Mouse (Mus musculus): Measurements from ENCODE around the gene Det1. TPM values are rescaled to one million over a fixed set of nuclear protein-coding genes. Genes with fewer than 3 reads are reported as not detected.
A peak's percentile ranks its signal among the peaks of the same experiment; 100 is the strongest.

The Det1 gene
- polyA plus RNA-seq (2015; fragmentation: Nextera tagmentation; extraction: Ambion mirVana), result 18.1 and 18.5 TPM in 2 replicates

GRCm38 (mm10) chr7:78846737-78847434, at the start of gene Det1:
TSS of gene Det1 (minus strand) at chr7:78847263.
- Histone ChIP-seq H3K4me3 (peak within 1 kb of the TSS; percentile 88), H3K9ac (replicated peaks) (peak within 1 kb of the TSS; percentile 97), H3K27me3 (no peaks in the 10 kb centered on the region), H3K9me3 (no peaks in the 10 kb centered on the region), H3K36me3 (peaks cover 15% of the 10 kb centered on the region), H3K27ac (replicated peaks) (peak within 1 kb of the TSS; percentile 82), H3K4me1 (peaks cover 9% of the 10 kb centered on the region), H3K4me2 (replicated peaks) (peak within 1 kb of the TSS; percentile 56)
- ATAC-seq (replicated peaks), result peak; percentile 95
- under 1% methylated on average over 54 of the region's 54 CpGs for WGBS

GRCm38 (mm10) chr7:78895653-78896333, 48.7 kb upstream of the Det1 start, which contains the start of gene Aen:
TSS of gene Aen (plus strand) at chr7:78895854.
- Histone ChIP-seq H3K36me3 (no peaks in the 10 kb centered on the region), H3K4me3 (peak within 1 kb of the TSS; percentile 92), H3K4me1 (peaks cover 24% of the 10 kb centered on the region), H3K27me3 (no peaks in the 10 kb centered on the region), H3K4me2 (replicated peaks) (peak within 1 kb of the TSS; percentile 83), H3K9me3 (no peaks in the 10 kb centered on the region), H3K27ac (replicated peaks) (0 out of 2 replicates have a peak within 1 kb of the TSS, but pooled peaks have one; percentile 31), H3K9ac (replicated peaks) (peak within 1 kb of the TSS; percentile 68)
- WGBS, result 2% methylated on average over 53 of the region's 53 CpGs
- peak; percentile 98 for ATAC-seq (replicated peaks)

GRCm38 (mm10) chr7:78895021-78895652, 48.1 kb upstream of the Det1 start:
- Histone ChIP-seq H3K4me3 (peak overlapping the region; percentile 92), H3K36me3 (no peaks in the 10 kb centered on the region), H3K4me1 (peaks cover 28% of the 10 kb centered on the region), H3K27me3 (no peaks in the 10 kb centered on the region), H3K9me3 (no peaks in the 10 kb centered on the region), H3K27ac (replicated peaks) (0 out of 2 replicates have a peak overlapping the region, but pooled peaks have one; percentile 31), H3K4me2 (replicated peaks) (peak overlapping the region; percentile 83), H3K9ac (replicated peaks) (peak overlapping the region; percentile 68)
- WGBS, result 52% methylated on average over 13 of the region's 13 CpGs
- no peak for ATAC-seq (replicated peaks)

- Histone ChIP-seq H3K36me3 (no peaks in the 10 kb centered on the region), H3K9me3 (no peaks in the 10 kb centered on the region), H3K4me2 (replicated peaks) (no peak overlapping the region), H3K4me3 (no peak overlapping the region), H3K27me3 (no peaks in the 10 kb centered on the region), H3K4me1 (peaks cover 28% of the 10 kb centered on the region), H3K9ac (replicated peaks) (no peak overlapping the region), H3K27ac (replicated peaks) (no peak overlapping the region)
- WGBS, result 93% methylated on average over 10 of the region's 10 CpGs
- no peak for ATAC-seq (replicated peaks)
Measured at GRCm38 (mm10) chr7:78893917-78894316, 46.9 kb upstream of the Det1 start.

- Histone ChIP-seq H3K9ac (replicated peaks) (no peak overlapping the region), H3K36me3 (no peaks in the 10 kb centered on the region), H3K4me2 (replicated peaks) (no peak overlapping the region), H3K27me3 (no peaks in the 10 kb centered on the region), H3K27ac (replicated peaks) (no peak overlapping the region), H3K4me1 (peaks cover 37% of the 10 kb centered on the region), H3K4me3 (no peak overlapping the region), H3K9me3 (no peaks in the 10 kb centered on the region)
- WGBS, result 2% methylated on average over 16 of the region's 16 CpGs
- ATAC-seq (replicated peaks), result 0 out of 2 replicates have a peak, but pooled peaks have one; percentile 7
Measured at GRCm38 (mm10) chr7:78890641-78891040, 43.6 kb upstream of the Det1 start.

GRCm38 (mm10) chr7:78887431-78887842, 40.4 kb upstream of the Det1 start:
- Histone ChIP-seq H3K27me3 (no peaks in the 10 kb centered on the region), H3K27ac (replicated peaks) (peak overlapping the region; percentile 88), H3K4me1 (peaks cover 63% of the 10 kb centered on the region), H3K4me3 (peak overlapping the region; percentile 23), H3K36me3 (no peaks in the 10 kb centered on the region), H3K9me3 (no peaks in the 10 kb centered on the region), H3K9ac (replicated peaks) (peak overlapping the region; percentile 37), H3K4me2 (replicated peaks) (peak overlapping the region; percentile 42)
- WGBS, result 5% methylated on average over 9 of the region's 9 CpGs
- ATAC-seq (replicated peaks), result peak; percentile 47

- Histone ChIP-seq H3K4me1 (peaks cover 69% of the 10 kb centered on the region), H3K9me3 (no peaks in the 10 kb centered on the region), H3K4me3 (peak overlapping the region; percentile 23), H3K27me3 (no peaks in the 10 kb centered on the region), H3K27ac (replicated peaks) (peak overlapping the region; percentile 88), H3K4me2 (replicated peaks) (peak overlapping the region; percentile 42), H3K36me3 (no peaks in the 10 kb centered on the region), H3K9ac (replicated peaks) (0 out of 2 replicates have a peak overlapping the region, but pooled peaks have one; percentile 3)
- WGBS, result 12% methylated on average over 4 of the region's 4 CpGs
- no peak for ATAC-seq (replicated peaks)
Measured at GRCm38 (mm10) chr7:78886496-78886895, 39.4 kb upstream of the Det1 start.

- Histone ChIP-seq H3K9me3 (no peaks in the 10 kb centered on the region), H3K4me2 (replicated peaks) (peak overlapping the region; percentile 90), H3K27me3 (no peaks in the 10 kb centered on the region), H3K9ac (replicated peaks) (no peak overlapping the region), H3K4me3 (peak overlapping the region; percentile 23; the same call in 1 of the 2 replicates), H3K36me3 (no peaks in the 10 kb centered on the region), H3K27ac (replicated peaks) (peak overlapping the region; percentile 88), H3K4me1 (peaks cover 71% of the 10 kb centered on the region)
- WGBS, result 68% methylated on average over 5 of the region's 5 CpGs
- no peak for ATAC-seq (replicated peaks)
Measured at GRCm38 (mm10) chr7:78885404-78885803, 38.3 kb upstream of the Det1 start.

- peak overlapping the region; percentile 58 for H3K9ac ChIP-seq (replicated peaks)
- H3K4me3 ChIP-seq, result peak overlapping the region; percentile 53
- 1% methylated on average over 6 of the region's 6 CpGs for WGBS
- H3K4me1 ChIP-seq, result peaks cover 70% of the 10 kb centered on the region
- ATAC-seq (replicated peaks), result peak; percentile 63
- no peaks in the 10 kb centered on the region for H3K9me3 ChIP-seq
- peak overlapping the region; percentile 90 for H3K4me2 ChIP-seq (replicated peaks)
- peak overlapping the region; percentile 88 for H3K27ac ChIP-seq (replicated peaks)
- no peaks in the 10 kb centered on the region for H3K27me3 ChIP-seq
- H3K36me3 ChIP-seq, result no peaks in the 10 kb centered on the region
Measured at GRCm38 (mm10) chr7:78884139-78884538, 37.1 kb upstream of the Det1 start.

GRCm38 (mm10) chr7:78883726-78884060, 36.6 kb upstream of the Det1 start:
- Histone ChIP-seq H3K36me3 (no peaks in the 10 kb centered on the region), H3K4me1 (peaks cover 70% of the 10 kb centered on the region), H3K27ac (replicated peaks) (peak overlapping the region; percentile 88), H3K4me3 (peak overlapping the region; percentile 53), H3K9ac (replicated peaks) (peak overlapping the region; percentile 58), H3K27me3 (no peaks in the 10 kb centered on the region), H3K9me3 (no peaks in the 10 kb centered on the region), H3K4me2 (replicated peaks) (peak overlapping the region; percentile 90)
- ATAC-seq (replicated peaks), result no peak
- WGBS, result 5% methylated on average over 8 of the region's 8 CpGs

GRCm38 (mm10) chr7:78883016-78883725, 36.1 kb upstream of the Det1 start:
- peak overlapping the region; percentile 58 for H3K9ac ChIP-seq (replicated peaks)
- H3K4me3 ChIP-seq, result peak overlapping the region; percentile 53
- peak overlapping the region; percentile 90 for H3K4me2 ChIP-seq (replicated peaks)
- H3K27me3 ChIP-seq, result no peaks in the 10 kb centered on the region
- no peaks in the 10 kb centered on the region for H3K9me3 ChIP-seq
- H3K36me3 ChIP-seq, result no peaks in the 10 kb centered on the region
- no peak for ATAC-seq (replicated peaks)
- under 1% methylated on average over 30 of the region's 34 CpGs for WGBS
- peak overlapping the region; percentile 88 for H3K27ac ChIP-seq (replicated peaks)
- peaks cover 66% of the 10 kb centered on the region for H3K4me1 ChIP-seq

Data from forebrain, embryonic 15.5 days (tissue).